Mouse (Mus musculus) cerebellum, adult 2 months (tissue): ENCODE measurements at regions not wholly inside any gene's neighbourhood (a gene's known extent, or its start where the extent isn't known, plus 50 kb on each side); places are given as distances from the start of the nearest gene placed in this dataset.

ENCODE experiments used
- CTCF ChIP-seq: fragments of 200-500 bp; IDR thresholded peaks from 2 replicates; pipeline ENCODE4 v1.5.1; 2011; ENCODE audit warnings: low read depth, mild to moderate bottlenecking, control low read depth, low read length, moderate library complexity, borderline replicate concordance; ENCODE audit not compliant: insufficient read depth
- POLR2A ChIP-seq: fragments of 200-500 bp; IDR thresholded peaks from 2 replicates; pipeline ENCODE4 v1.6.1; 2011; ENCODE audit warnings: low read length, control low read depth, borderline replicate concordance; ENCODE audit not compliant: insufficient read depth

- TF ChIP-seq POLR2A: no peak
- TF ChIP-seq CTCF: no peak
Measured at GRCm38 (mm10) chr4:114666238-114666978, 155.1 kb upstream of the Gm12830 start.
